Mouse (Mus musculus) lung, adult 2 months (tissue): Measurements from ENCODE around the gene Micall1. TPM values are rescaled to one million over a fixed set of nuclear protein-coding genes. Genes with fewer than 3 reads are reported as not detected.

Source experiments
- DNase-seq: peaks from one replicate; pipeline ENCODE4 v3.0.0; 2022
- H3K4me1 ChIP-seq: fragments of 200-500 bp; 2 replicates; pipeline ENCODE4 v1.6.1; 2011; ENCODE audit warnings: low read length; ENCODE audit not compliant: control insufficient read depth, insufficient read depth
- H3K4me3 ChIP-seq: fragments of 200-500 bp; replicated peaks from 2 replicates; pipeline ENCODE3; 2011; ENCODE audit warnings: low read depth, mild to moderate bottlenecking, control low read depth, low read length; ENCODE audit errors: extremely low read depth
- CTCF ChIP-seq: fragments of 200-500 bp; IDR thresholded peaks from 2 replicates; pipeline ENCODE4 v1.5.1; 2011; ENCODE audit warnings: mild to moderate bottlenecking, low read length, control low read depth; ENCODE audit not compliant: insufficient read depth
- POLR2A ChIP-seq: fragments of 200-500 bp; IDR thresholded peaks from 2 replicates; pipeline ENCODE4 v1.6.1; 2011; ENCODE audit warnings: low read depth, mild to moderate bottlenecking, control low read depth, low read length, borderline replicate concordance; ENCODE audit errors: extremely low read depth
- WGBS: fragments of 180-500 bp; shearing (Covaris S2); methylation state at CpG from one replicate; pipeline ENCODE4 v1.1.7; 2018; 5-methylcytosine and 5-hydroxymethylcytosine counted together
- polyA plus RNA-seq: library from polyadenylated mRNA; depleted of rRNA; stranded (reverse); fragments of >200 nt; gene quantifications from 2 replicates; pipeline ENCODE4 v1.2.3, GENCODE M21; 2012; rRNA removed

The Micall1 gene
- 31.9 and 36.1 TPM in 2 replicates for polyA plus RNA-seq

DNA sequence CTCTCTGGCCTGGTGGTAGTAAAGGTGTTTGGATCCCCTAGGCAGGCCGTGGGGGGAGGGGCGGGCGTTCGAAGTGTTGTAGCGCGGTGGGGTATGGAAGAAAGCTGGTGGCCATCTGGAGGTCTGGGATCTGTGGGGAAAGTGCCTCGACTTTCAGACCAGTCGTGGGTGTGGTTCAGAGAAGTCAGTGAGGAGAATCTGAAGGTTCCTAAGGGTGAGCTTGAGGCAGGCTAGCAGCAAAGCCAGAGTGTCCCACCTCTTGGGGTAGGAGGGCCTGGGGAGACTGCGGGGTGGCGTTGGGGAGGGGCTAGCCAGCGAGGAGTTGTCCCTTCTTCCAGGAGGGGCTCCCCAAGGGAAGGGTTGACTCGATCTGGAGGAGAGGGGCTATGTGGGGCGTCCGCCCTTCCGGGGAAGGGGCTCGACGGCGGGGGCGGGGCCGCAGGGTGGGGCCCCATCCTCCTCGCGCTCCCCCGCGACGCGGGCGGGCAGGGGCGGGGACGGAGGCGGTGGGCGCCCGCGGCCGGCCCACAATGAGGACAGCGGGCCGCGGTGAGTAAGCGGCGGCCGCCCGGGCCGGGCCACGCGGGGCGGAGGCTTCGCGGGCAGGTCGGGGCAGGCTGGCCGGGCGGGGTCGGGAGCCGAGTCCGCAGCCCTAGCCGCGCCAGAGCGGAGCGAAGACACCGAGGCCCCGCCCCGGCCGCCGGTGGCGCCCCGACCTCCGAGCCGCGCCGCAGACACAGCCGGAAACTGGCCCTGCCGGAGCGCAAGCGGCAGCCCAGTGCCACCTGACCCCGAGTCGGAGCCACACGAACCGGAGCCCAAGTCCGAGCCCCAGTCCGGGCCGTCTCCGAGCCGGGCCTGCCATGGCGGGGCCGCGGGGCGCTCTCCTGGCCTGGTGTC, at the start of gene Micall1:
TSS of gene Micall1 (plus strand) at position 478 of the 900 bp plus-strand sequence.
- 1% methylated on average over 80 of the region's 85 CpGs for WGBS
- peak; percentile 75 for DNase-seq
- TF ChIP-seq POLR2A (peak; percentile 52; the same call in 1 of the 2 replicates), CTCF (no peak)
- peak within 1 kb of the TSS; percentile 83 for H3K4me3 ChIP-seq
- peaks cover 10% of the 10 kb centered on the region for H3K4me1 ChIP-seq

DNA sequence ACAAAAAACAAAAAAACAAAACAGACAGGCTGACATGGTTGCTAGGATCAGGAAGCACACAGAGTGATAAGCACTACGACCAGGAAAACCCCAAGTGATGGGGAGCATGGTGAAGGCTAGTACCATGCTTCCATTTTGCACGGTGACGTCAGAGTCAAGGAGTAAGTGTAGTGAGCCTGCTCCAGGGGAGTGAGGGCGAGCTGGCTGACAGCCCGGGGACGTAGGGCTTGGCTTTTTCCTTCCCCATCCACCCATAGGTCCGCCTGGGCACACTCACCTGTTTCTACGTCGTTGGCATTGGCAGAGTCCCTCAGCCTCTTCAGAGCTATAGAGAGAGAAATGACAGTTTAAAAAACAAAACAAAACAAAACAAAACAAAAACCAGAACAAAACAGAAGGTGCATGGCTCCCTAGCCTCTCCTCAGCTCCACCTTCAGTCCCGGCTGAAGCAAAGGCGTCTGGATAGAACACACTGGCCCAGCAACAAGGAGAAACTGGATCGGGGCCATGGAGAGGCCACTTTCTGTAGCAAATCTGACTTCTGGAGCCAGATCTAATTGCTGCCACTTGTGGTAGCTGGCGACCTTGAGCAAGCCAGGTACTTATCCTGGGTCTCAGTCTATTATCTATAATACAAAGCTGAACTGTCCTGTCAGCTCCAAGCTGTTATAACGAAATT, 47.7 kb upstream of the Micall1 start:
- TF ChIP-seq POLR2A (no peak), CTCF (no peak)
- peaks cover 2% of the 10 kb centered on the region; the same call in 1 of the 2 replicates for H3K4me1 ChIP-seq
- no peak for DNase-seq
- no peak overlapping the region for H3K4me3 ChIP-seq
- WGBS = 61% methylated on average over 14 of the region's 14 CpGs

DNA sequence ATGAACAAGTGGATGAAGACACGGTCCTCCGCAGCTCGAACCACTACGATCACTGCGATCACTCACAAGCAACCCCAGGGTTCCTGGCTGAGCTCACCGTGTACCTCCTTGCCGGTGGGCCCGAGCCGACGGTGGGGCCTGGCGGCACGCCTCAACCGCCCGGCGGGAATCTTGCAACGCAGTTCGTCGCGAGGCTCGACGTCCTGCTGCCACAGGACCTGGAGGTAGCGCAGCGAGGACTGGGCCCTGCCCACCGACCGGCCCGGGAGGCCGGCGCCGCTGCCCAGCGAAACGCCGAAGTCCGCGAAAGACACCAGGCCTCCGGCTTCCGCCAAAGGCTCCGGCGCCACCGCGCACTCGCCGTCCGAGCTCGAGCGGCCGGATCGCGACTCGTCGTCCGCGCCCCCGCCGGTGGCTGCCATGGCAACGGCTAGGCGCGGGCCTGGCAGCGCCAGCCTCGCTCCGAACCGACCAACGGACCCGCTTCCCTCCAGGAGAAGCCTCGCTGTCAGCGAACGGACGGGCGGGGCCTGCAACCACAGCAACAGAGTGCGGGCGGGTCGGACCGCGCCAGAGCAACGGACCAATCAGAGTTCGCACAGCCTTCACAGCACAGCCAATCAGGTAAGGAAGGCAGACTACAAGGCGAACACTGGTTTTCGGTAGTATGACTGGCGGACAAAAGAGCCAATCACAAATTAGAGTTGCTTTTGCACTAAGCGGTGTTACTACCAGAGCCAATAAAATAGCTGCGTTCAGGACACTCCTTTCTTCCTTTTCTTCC, 46.1 kb upstream of the Micall1 start, which contains the start of gene Ankrd54:
TSS of gene Ankrd54 (minus strand) at position 518 of the 784 bp plus-strand sequence.
- H3K4me3 ChIP-seq = peak within 1 kb of the TSS; percentile 66
- peaks cover 2% of the 10 kb centered on the region; the same call in 1 of the 2 replicates for H3K4me1 ChIP-seq
- peak; percentile 95 for DNase-seq
- under 1% methylated on average over 80 of the region's 80 CpGs for WGBS
- TF ChIP-seq CTCF (no peak), POLR2A (peak; percentile 80; the same call in 1 of the 2 replicates)

DNA sequence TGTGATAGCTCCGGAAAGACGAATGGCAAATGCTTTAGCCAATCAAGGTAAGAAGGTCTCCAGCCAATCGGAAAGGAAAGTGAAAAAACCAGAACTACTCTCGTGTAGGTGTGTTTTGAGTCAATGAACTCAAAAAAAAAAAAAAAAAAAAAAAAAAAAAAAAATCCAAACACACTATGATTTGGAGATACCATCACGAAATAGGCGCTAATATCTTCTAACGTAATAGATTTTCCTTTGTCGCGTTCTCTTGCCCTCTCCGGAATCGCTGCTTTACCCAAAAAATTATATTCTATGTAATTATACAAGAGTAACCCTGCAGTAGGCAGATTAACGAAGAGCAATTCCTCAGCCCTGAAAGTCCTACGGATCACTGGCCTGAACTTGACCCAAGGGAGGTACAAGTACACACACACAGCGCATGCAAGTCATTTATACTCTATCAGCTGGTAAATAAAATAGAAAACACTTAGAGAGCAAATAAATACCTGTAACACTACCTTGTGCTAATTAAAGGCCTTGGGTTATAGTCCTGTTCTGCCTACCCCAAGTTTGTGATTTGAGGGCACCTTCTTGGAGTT, 45.4 kb upstream of the Micall1 start:
- 6% methylated on average over 14 of the region's 14 CpGs for WGBS
- peak overlapping the region; percentile 36 for H3K4me3 ChIP-seq
- TF ChIP-seq CTCF (no peak), POLR2A (no peak)
- no peak for DNase-seq
- H3K4me1 ChIP-seq = peaks cover 2% of the 10 kb centered on the region; the same call in 1 of the 2 replicates

DNA sequence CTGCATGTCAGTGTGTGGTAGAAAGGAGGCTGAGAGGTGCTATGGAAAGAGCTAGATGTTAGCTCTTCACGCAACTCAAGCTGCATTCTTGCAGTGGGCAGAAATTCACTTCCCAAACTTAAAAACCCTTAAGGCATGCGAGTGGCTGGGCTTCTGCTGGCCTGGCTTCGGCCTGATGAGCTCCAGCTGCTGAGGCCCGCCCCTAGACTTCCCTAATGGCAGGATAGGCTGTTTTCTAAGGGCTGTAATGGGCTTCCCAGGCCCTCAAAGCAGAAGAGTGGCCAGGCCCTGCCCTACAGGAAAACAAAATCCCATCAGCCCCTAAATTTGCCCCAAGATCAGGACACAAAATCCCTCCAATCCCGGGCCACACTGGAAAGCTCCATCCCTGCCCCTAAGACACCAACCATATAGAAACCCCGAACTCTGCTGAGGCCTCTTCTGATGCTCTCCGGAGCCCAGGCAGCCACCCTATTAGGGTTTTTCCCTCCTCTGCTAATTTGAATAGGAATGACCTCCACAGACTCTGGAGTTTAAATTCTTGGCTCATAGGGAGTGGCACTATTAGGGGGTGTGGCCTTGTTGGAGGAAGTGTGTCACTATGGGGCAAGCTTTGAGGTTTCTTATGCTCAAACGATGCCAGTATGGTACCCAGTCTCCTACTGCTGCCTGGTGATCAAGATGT, 43.5 kb upstream of the Micall1 start:
- peaks cover 2% of the 10 kb centered on the region; the same call in 1 of the 2 replicates for H3K4me1 ChIP-seq
- DNase-seq = no peak
- no peak for TF ChIP-seq CTCF
- no peak for TF ChIP-seq POLR2A
- WGBS = 44% methylated on average over 8 of the region's 8 CpGs
- no peak overlapping the region for H3K4me3 ChIP-seq

DNA sequence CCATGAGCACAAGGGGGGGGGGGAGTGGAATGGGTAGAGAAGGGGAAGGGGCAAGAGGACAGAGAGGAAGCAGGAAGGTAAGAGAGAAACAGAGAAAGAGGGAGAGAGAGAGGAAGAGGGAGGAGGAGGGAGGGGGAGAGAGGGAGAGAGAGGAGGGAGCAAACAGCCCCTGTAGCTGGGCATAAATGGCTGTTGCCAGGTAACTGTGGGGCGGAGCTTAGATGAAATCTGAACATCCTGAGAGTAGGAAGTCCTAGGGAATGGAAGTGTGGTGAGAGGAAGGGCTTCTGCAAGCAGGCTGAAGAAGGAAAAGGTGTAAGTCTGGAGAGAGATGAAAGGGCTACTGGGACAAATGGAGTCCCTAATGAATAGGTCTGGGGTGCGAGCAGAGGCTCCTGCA, 42.4 kb upstream of the Micall1 start:
- Histone ChIP-seq H3K4me1 (peaks cover 2% of the 10 kb centered on the region; the same call in 1 of the 2 replicates), H3K4me3 (no peak overlapping the region)
- no peak for TF ChIP-seq CTCF
- WGBS = 47% methylated on average over 2 of the region's 2 CpGs
- DNase-seq = no peak

DNA sequence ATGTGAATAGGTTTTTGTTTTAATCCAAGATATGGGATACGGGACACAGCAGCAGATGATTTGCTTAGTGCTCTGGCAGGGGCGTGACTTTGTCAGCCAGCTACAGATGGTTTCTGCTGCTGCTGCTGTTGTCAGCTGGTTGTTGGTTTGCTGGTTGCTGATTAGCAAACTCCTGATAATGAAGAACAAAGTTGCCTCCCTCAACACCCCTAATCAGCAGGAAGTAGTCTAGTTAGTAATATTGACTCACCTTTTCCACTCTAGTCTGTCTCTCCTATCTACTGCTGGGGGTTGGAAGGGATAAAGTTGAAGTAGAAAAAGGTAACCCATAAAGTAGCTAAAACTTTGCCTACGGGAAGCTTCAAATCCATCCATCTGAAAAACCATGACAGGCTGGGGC, 41.1 kb upstream of the Micall1 start:
- Histone ChIP-seq H3K4me1 (no peaks in the 10 kb centered on the region), H3K4me3 (no peak overlapping the region)
- no peak for TF ChIP-seq POLR2A
- TF ChIP-seq CTCF = no peak
- WGBS = 63% methylated on average over 3 of the region's 3 CpGs
- DNase-seq = no peak

DNA sequence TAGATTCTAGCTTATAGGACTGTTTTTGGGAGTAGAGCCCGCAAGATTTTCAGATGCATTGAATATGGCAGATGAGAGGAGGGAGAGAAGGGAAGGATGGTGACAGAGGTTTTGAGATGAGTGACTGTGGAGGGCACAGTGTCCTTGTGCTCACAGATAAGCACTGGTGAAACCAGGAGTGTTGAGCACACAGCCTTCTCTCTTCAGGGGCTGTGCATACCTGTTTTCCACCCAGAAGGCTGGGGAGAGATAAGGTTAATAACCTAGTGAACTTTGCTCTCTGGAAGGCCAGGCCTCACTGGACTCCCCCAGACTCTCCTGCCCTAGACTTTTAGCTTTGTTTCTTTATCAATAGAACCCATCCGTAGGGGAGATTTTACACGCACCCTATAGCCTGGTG, 40.3 kb upstream of the Micall1 start:
- DNase-seq = no peak
- 74% methylated on average over 3 of the region's 3 CpGs for WGBS
- H3K4me3 ChIP-seq = no peak overlapping the region
- TF ChIP-seq CTCF = no peak
- no peak for TF ChIP-seq POLR2A
- no peaks in the 10 kb centered on the region for H3K4me1 ChIP-seq
